Mouse (Mus musculus) retina, postnatal 1 day (tissue): ENCODE measurements around the gene Cpne9.
A peak's percentile ranks its signal among the peaks of the same experiment; 100 is the strongest.
"Not testable (repeated sequence)": the region's sequence is repeated elsewhere in the genome, so short reads cannot be mapped to it uniquely, and the experiment has no call there.

Experiments used
- DNase-seq: peaks from one replicate; pipeline ENCODE4 v3.0.0-alpha.2; 2012

Cpne9 gene

GRCm38 (mm10) chr6:113290346-113290745 lies 8.2 kb downstream of the Cpne9 start:
- no peak for DNase-seq

GRCm38 (mm10) chr6:113292938-113293337 lies 10.8 kb downstream of the Cpne9 start:
- DNase-seq, result no peak

- no peak for DNase-seq
These were observed 13.9 kb downstream of the Cpne9 start for GRCm38 (mm10) chr6:113296046-113296445.

- DNase-seq, result no peak
These were observed 14.5 kb downstream of the Cpne9 start for GRCm38 (mm10) chr6:113296639-113297038.

GRCm38 (mm10) chr6:113301350-113301749 lies 19.2 kb downstream of the Cpne9 start:
- peak; percentile 7 for DNase-seq

- DNase-seq, result peak; percentile 77
These were observed 20.2 kb downstream of the Cpne9 start for GRCm38 (mm10) chr6:113302258-113302657.

- DNase-seq, result peak; percentile 100
These were observed 24.3 kb downstream of the Cpne9 start for GRCm38 (mm10) chr6:113306322-113306985.

- no peak for DNase-seq
These were observed 24.9 kb downstream of the Cpne9 start, which contains the start of gene Brpf1 for GRCm38 (mm10) chr6:113306986-113307349. Gene Brpf1 (plus strand): TSS chr6:113307137.

GRCm38 (mm10) chr6:113307481-113308121 lies 25.5 kb downstream of the Cpne9 start:
- DNase-seq, result peak; percentile 47

- peak; percentile 64 for DNase-seq
These were observed 26.0 kb downstream of the Cpne9 start for GRCm38 (mm10) chr6:113308141-113308540.

- no peak for DNase-seq
These were observed 33.9 kb downstream of the Cpne9 start for GRCm38 (mm10) chr6:113315972-113316371.

GRCm38 (mm10) chr6:113326533-113327315 lies 44.6 kb downstream of the Cpne9 start, which contains the start of gene Ogg1:
Gene Ogg1 (plus strand): TSS chr6:113326972.
- peak; percentile 100 for DNase-seq

GRCm38 (mm10) chr6:113329396-113329795 lies 47.3 kb downstream of the Cpne9 start:
- DNase-seq, result no peak

GRCm38 (mm10) chr6:113330547-113330946 lies 48.4 kb downstream of the Cpne9 start:
- no peak for DNase-seq

GRCm38 (mm10) chr6:113331721-113332120 lies 49.6 kb downstream of the Cpne9 start:
- DNase-seq, result no peak

- not testable (repeated sequence) for DNase-seq
These were observed 50.6 kb downstream of the Cpne9 start for GRCm38 (mm10) chr6:113332734-113333133.

GRCm38 (mm10) chr6:113333137-113333950 lies 51.2 kb downstream of the Cpne9 start:
- DNase-seq, result peak; percentile 93

- DNase-seq, result no peak
These were observed 52.1 kb downstream of the Cpne9 start for GRCm38 (mm10) chr6:113334216-113334615.

GRCm38 (mm10) chr6:113336852-113337620 lies 54.9 kb downstream of the Cpne9 start:
- no peak for DNase-seq

- DNase-seq, result no peak
These were observed 59.5 kb downstream of the Cpne9 start for GRCm38 (mm10) chr6:113341574-113341973.

- DNase-seq, result no peak
These were observed 60.2 kb downstream of the Cpne9 start for GRCm38 (mm10) chr6:113342297-113342696.
